8 mouse cellular contexts compared by ENCODE assay signal in genomic region chr1:57377376-57378341, GRCm38 (mm10). TPM values are rescaled to one million over a fixed set of nuclear protein-coding genes. Genes with fewer than 3 reads are reported as not detected.
DNase-seq lines count a peak whose midpoint lies in the region; ATAC-seq and TF ChIP-seq lines count a peak whose summit lies in the region.

TSS of gene 1700066M21Rik (plus strand) at chr1:57377620.

- ATAC-seq in forebrain, embryonic 12.5 days (ENCODE audit: low FRiP score): peak; percentile 97
- peak; percentile 98 for ATAC-seq in liver, postnatal 0 days
- peak; percentile 98 for ATAC-seq in neural tube, embryonic 14.5 days (ENCODE audit: low read depth)

- dilution Hi-C loops in CH12.LX (cut with MboI; ENCODE audit: extremely low pct_ligation_motif_present, extremely low pct_unique_long_range_greater_than_20kb, low sequenced_read_pairs): no loop called here

- H3K9me3 ChIP-seq in CH12.LX (replicated peaks; ENCODE audit: low read length): peaks cover 1% of the 10 kb centered on the region
- no peaks in the 10 kb centered on the region for H3K9me3 ChIP-seq in forebrain, embryonic 12.5 days
- no peaks in the 10 kb centered on the region for H3K9me3 ChIP-seq in liver, postnatal 0 days (ENCODE audit: low read length)
- H3K9me3 ChIP-seq in neural tube, embryonic 14.5 days (ENCODE audit: control insufficient read depth, low read length): no peaks in the 10 kb centered on the region

- DNase-seq in CH12.LX (ENCODE audit: extremely low read depth): peak; percentile 90
- peak; percentile 77 for DNase-seq in c-Kit-positive CD71-positive TER-119-negative erythroid progenitor cells, embryonic 14.5 days (ENCODE audit: low read depth)
- peak; percentile 96 to 97 for DNase-seq in heart, postnatal 10 days
- peak; percentile 60 for DNase-seq in large intestine, adult 2 months (ENCODE audit: low read depth, low spot score)
- DNase-seq in liver, postnatal 0 days: peak; percentile 97
- peak; percentile 96 for DNase-seq in testis, postnatal 10 days (ENCODE audit: low spot score)

- TF ChIP-seq RAD21 in CH12.LX (IDR thresholded peaks at IDR 0.05; ENCODE audit: low read depth, low read length): no peak

- H3K79me2 ChIP-seq in CH12.LX (replicated peaks; ENCODE audit: control insufficient read depth, extremely low read depth, insufficient read depth, poor library complexity, severe bottlenecking): no peaks in the 10 kb centered on the region

- H3K27me3 ChIP-seq in CH12.LX (replicated peaks): no peaks in the 10 kb centered on the region
- H3K27me3 ChIP-seq in forebrain, embryonic 12.5 days: no peaks in the 10 kb centered on the region
- no peaks in the 10 kb centered on the region for H3K27me3 ChIP-seq in liver, postnatal 0 days (ENCODE audit: insufficient read depth, low read length)
- H3K27me3 ChIP-seq in neural tube, embryonic 14.5 days (ENCODE audit: control insufficient read depth, insufficient read depth, low read length): 0 out of 2 replicates have a peak, but pooled peaks cover 2% of the 10 kb centered on the region

- peak; percentile 93 for TF ChIP-seq POLR2A in CH12.LX (IDR thresholded peaks at IDR 0.05; ENCODE audit: low read depth, low read length)

- in situ Hi-C loops in CH12.LX (cut with MboI; ENCODE audit: low pct_ligation_motif_present, low pct_unique_long_range_greater_than_20kb, low sequenced_read_pairs): no loop called here

- under 1% methylated on average over 81 of the region's 81 CpGs for WGBS in forebrain, embryonic 12.5 days
- WGBS in large intestine, adult 2 months: under 1% methylated on average over 81 of the region's 81 CpGs
- WGBS in liver, postnatal 0 days (ENCODE audit: insufficient replicate concordance): under 1% methylated on average over 80 of the region's 81 CpGs
- WGBS in neural tube, embryonic 14.5 days: under 1% methylated on average over 75 of the region's 81 CpGs

- H3K27ac ChIP-seq in CH12.LX (ENCODE audit: insufficient read depth, low read depth): no peak within 1 kb of the TSS
- peak within 1 kb of the TSS; percentile 82 for H3K27ac ChIP-seq in forebrain, embryonic 12.5 days
- peak within 1 kb of the TSS; percentile 75 for H3K27ac ChIP-seq in liver, postnatal 0 days (ENCODE audit: low read depth)
- peak within 1 kb of the TSS; percentile 89 for H3K27ac ChIP-seq in neural tube, embryonic 14.5 days (ENCODE audit: low read depth, low read length)

- intact Hi-C loops in heart, postnatal 10 days (cut with DNase I): no loop called here

- TF ChIP-seq EP300 in CH12.LX (IDR thresholded peaks at IDR 0.05; ENCODE audit: low read length): no peak
- TF ChIP-seq EP300 in liver, postnatal 0 days (IDR thresholded peaks at IDR 0.05; ENCODE audit: low read depth): no peak

- TF ChIP-seq CTCF in CH12.LX (conservative IDR thresholded peaks at IDR 0.05 in 1 of 2, IDR thresholded peaks at IDR 0.05 in 1 of 2; ENCODE audit: low read depth in 2 of 2, low read length in 2 of 2): no peak
- TF ChIP-seq CTCF in liver, postnatal 0 days (IDR thresholded peaks at IDR 0.05; ENCODE audit: low read depth): no peak

- peak within 1 kb of the TSS; percentile 89 to 93 (median 93) for H3K4me3 ChIP-seq in CH12.LX (replicated peaks in 1 of 3; ENCODE audit: low read depth in 2 of 3, low read length in 2 of 3, poor library complexity in 1 of 3)
- H3K4me3 ChIP-seq in forebrain, embryonic 12.5 days (replicated peaks): peak within 1 kb of the TSS; percentile 93
- peak within 1 kb of the TSS; percentile 92 for H3K4me3 ChIP-seq in liver, postnatal 0 days (ENCODE audit: low read depth, low read length)
- H3K4me3 ChIP-seq in neural tube, embryonic 14.5 days (ENCODE audit: low read depth, low read length): peak within 1 kb of the TSS; percentile 94

- H3K4me1 ChIP-seq in CH12.LX (ENCODE audit: control insufficient read depth in 1 of 2, insufficient read depth in 2 of 2): peaks cover 4 to 31% of the 10 kb centered on the region in 2 experiments; a peak in 3 of 4 replicates
- peaks cover 11% of the 10 kb centered on the region for H3K4me1 ChIP-seq in forebrain, embryonic 12.5 days
- peaks cover 8% of the 10 kb centered on the region for H3K4me1 ChIP-seq in liver, postnatal 0 days (ENCODE audit: insufficient read depth)
- peaks cover 3% of the 10 kb centered on the region; the same call in 1 of the 2 replicates for H3K4me1 ChIP-seq in neural tube, embryonic 14.5 days (ENCODE audit: control insufficient read depth, insufficient read depth, low read length)

- H3K9ac ChIP-seq in CH12.LX (ENCODE audit: insufficient read depth, low read depth): peak within 1 kb of the TSS; percentile 77
- H3K9ac ChIP-seq in forebrain, embryonic 12.5 days: peak within 1 kb of the TSS; percentile 95
- H3K9ac ChIP-seq in liver, postnatal 0 days (replicated peaks): peak within 1 kb of the TSS; percentile 92
- H3K9ac ChIP-seq in neural tube, embryonic 14.5 days (replicated peaks; ENCODE audit: low read depth, low read length): peak within 1 kb of the TSS; percentile 93

- peak within 1 kb of the TSS; percentile 93 for H3K4me2 ChIP-seq in CH12.LX (ENCODE audit: insufficient read depth, low read depth, poor library complexity, severe bottlenecking)
- peak within 1 kb of the TSS; percentile 90 for H3K4me2 ChIP-seq in forebrain, embryonic 12.5 days
- peak within 1 kb of the TSS; percentile 92 for H3K4me2 ChIP-seq in liver, postnatal 0 days (ENCODE audit: low read depth, low read length)
- peak within 1 kb of the TSS; percentile 83 for H3K4me2 ChIP-seq in neural tube, embryonic 14.5 days (ENCODE audit: low read depth, low read length)

- H3K36me3 ChIP-seq in CH12.LX (replicated peaks in 1 of 2; ENCODE audit: control insufficient read depth in 1 of 2, insufficient read depth in 1 of 2, low read length in 1 of 2): peaks cover 0 to 16% of the 10 kb centered on the region in 2 experiments
- no peaks in the 10 kb centered on the region for H3K36me3 ChIP-seq in forebrain, embryonic 12.5 days (replicated peaks)
- peaks cover 3% of the 10 kb centered on the region; the same call in 1 of the 2 replicates for H3K36me3 ChIP-seq in liver, postnatal 0 days (replicated peaks; ENCODE audit: insufficient read depth, low read length)
- H3K36me3 ChIP-seq in neural tube, embryonic 14.5 days (ENCODE audit: control insufficient read depth, insufficient read depth, low read length): no peaks in the 10 kb centered on the region

TF ChIP-seq in CH12.LX, 34 proteins besides CTCF, POLR2A, EP300 and RAD21 (continues in another document):
- TF ChIP-seq MEF2A (IDR thresholded peaks at IDR 0.05; ENCODE audit: borderline replicate concordance, low read depth, low read length) (peak; percentile 39; the same call in 1 of the 2 replicates), MAX (IDR thresholded peaks at IDR 0.05; ENCODE audit: low read length) (no peak), TCF12 (IDR thresholded peaks at IDR 0.05; ENCODE audit: low read depth, low read length) (peak; percentile 70), BHLHE40 (IDR thresholded peaks at IDR 0.05; ENCODE audit: low read depth, low read length) (0 out of 2 replicates have a peak, but pooled peaks have one; percentile 11), TBP (conservative IDR thresholded peaks at IDR 0.05; ENCODE audit: low read depth, low read length) (peak; percentile 50; the same call in 1 of the 2 replicates), PAX5 (IDR thresholded peaks at IDR 0.05; ENCODE audit: low read length) (no peak), NRF1 (IDR thresholded peaks at IDR 0.05; ENCODE audit: low read depth, low read length) (no peak), HCFC1 (IDR thresholded peaks at IDR 0.05; ENCODE audit: low read depth, low read length) (peak; percentile 52), NELFE (IDR thresholded peaks at IDR 0.05; ENCODE audit: low read depth, low read length) (peak; percentile 81), SMC3 (IDR thresholded peaks at IDR 0.05; ENCODE audit: low read depth, low read length) (no peak), SIN3A (IDR thresholded peaks at IDR 0.05; ENCODE audit: low read length) (peak; percentile 97), ZC3H11A (IDR thresholded peaks at IDR 0.05; ENCODE audit: low read depth, low read length) (no peak), IRF4 (IDR thresholded peaks at IDR 0.05; ENCODE audit: low read depth, low read length) (no peak), USF2 (conservative IDR thresholded peaks at IDR 0.05; ENCODE audit: low read depth, low read length) (no peak), ELF1 (IDR thresholded peaks at IDR 0.05; ENCODE audit: low read depth, low read length) (peak; percentile 63), POLR2AphosphoS2 (IDR thresholded peaks at IDR 0.05; ENCODE audit: low read depth, low read length) (no peak), ZKSCAN1 (IDR thresholded peaks at IDR 0.05; ENCODE audit: borderline replicate concordance, low read depth, low read length) (no peak), USF1 (IDR thresholded peaks at IDR 0.05; ENCODE audit: low read depth, low read length) (no peak), MAZ (IDR thresholded peaks at IDR 0.05; ENCODE audit: low read depth, low read length) (peak; percentile 93), MXI1 (IDR thresholded peaks at IDR 0.05; ENCODE audit: low read depth, low read length) (peak; percentile 96), GABPA (IDR thresholded peaks at IDR 0.05; ENCODE audit: insufficient replicate concordance, low read depth, low read length) (no peak), ZNF384 (IDR thresholded peaks at IDR 0.05; ENCODE audit: low read depth, low read length) (no peak), ETS1 (conservative IDR thresholded peaks at IDR 0.05; ENCODE audit: low read depth, low read length) (no peak), JUN (IDR thresholded peaks at IDR 0.05; ENCODE audit: insufficient read depth, low read depth, low read length) (no peak), KAT2A (IDR thresholded peaks at IDR 0.05; ENCODE audit: insufficient replicate concordance, low read length) (0 out of 2 replicates have a peak, but pooled peaks have one; percentile 7), CHD1 (IDR thresholded peaks at IDR 0.05; ENCODE audit: low read depth, low read length) (0 out of 2 replicates have a peak, but pooled peaks have one; percentile 55), UBTF (IDR thresholded peaks at IDR 0.05; ENCODE audit: low read depth, low read length) (no peak), ZMIZ1 (IDR thresholded peaks at IDR 0.05; ENCODE audit: low read depth, low read length) (peak; percentile 78), MAFK (IDR thresholded peaks at IDR 0.05; ENCODE audit: insufficient replicate concordance, low read length) (no peak)

RNA-seq across cellular contexts. Expression of gene 1700066M21Rik, which starts in this region (rescaled TPM):
- 8.0 TPM in 2 replicates for total RNA-seq in CH12.LX (2012; rRNA removed)
- total RNA-seq in CH12.LX (2014; rRNA removed): 17.4 and 19.4 TPM in 2 replicates
- polyA plus RNA-seq in CH12.LX (2012; ENCODE audit: insufficient read length, low read depth): 5.9 and 7.0 TPM in 2 replicates
- 16.3 and 16.6 TPM in 2 replicates for polyA plus RNA-seq in forebrain, embryonic 12.5 days (2016; fragmentation: Nextera tagmentation; extraction: Ambion mirVana)
- total RNA-seq in heart, postnatal 10 days (2021): 1 to 10 TPM; 3.1 to 4.7 TPM
- polyA plus RNA-seq in large intestine, adult 2 months (2012; rRNA removed): 2.2 and 5.7 TPM in 2 replicates
- 6.2 and 6.8 TPM in 2 replicates for polyA plus RNA-seq in liver, postnatal 0 days (2015; fragmentation: Nextera tagmentation; extraction: Ambion mirVana)
- polyA plus RNA-seq in neural tube, embryonic 14.5 days (2014; fragmentation: Nextera tagmentation; extraction: Ambion mirVana): 25.2 and 26.3 TPM in 2 replicates
